Mouse (Mus musculus) limb, embryonic 14.5 days (tissue): ENCODE measurements at regions not wholly inside any gene's neighbourhood (a gene's known extent, or its start where the extent isn't known, plus 50 kb on each side); places are given as distances from the start of the nearest gene placed in this dataset.
A peak's percentile ranks its signal among the peaks of the same experiment; 100 is the strongest.

Experiments used
- ATAC-seq: fragments of 200-750 bp; cut with Nextera tagmentation; 2 replicates; pipeline ENCODE4 v1.8.0; 2017; ENCODE audit warnings: low read depth, moderate number of reproducible peaks, moderate TSS enrichment; ENCODE audit not compliant: low FRiP score
- DNase-seq: peaks from one replicate; pipeline ENCODE4 v3.0.0-alpha.2; 2015; ENCODE audit warnings: low spot score
- H3K27ac ChIP-seq: fragments of 300-500 bp; sonication (generic); replicated peaks from 2 replicates; pipeline ENCODE4 v1.5.1; 2014; ENCODE audit warnings: low read depth, mild to moderate bottlenecking, low read length, moderate library complexity, mixed read lengths
- H3K27me3 ChIP-seq: fragments of 300-500 bp; sonication (generic); 2 replicates; pipeline ENCODE4 v1.6.1; 2014; ENCODE audit warnings: low read length, mixed read lengths; ENCODE audit not compliant: control insufficient read depth, insufficient read depth
- H3K36me3 ChIP-seq: fragments of 300-500 bp; sonication (generic); 2 replicates; pipeline ENCODE4 v1.6.1; 2014; ENCODE audit warnings: mild to moderate bottlenecking, low read length, moderate library complexity, mixed read lengths; ENCODE audit not compliant: control insufficient read depth, insufficient read depth
- H3K4me1 ChIP-seq: fragments of 300-500 bp; sonication (generic); 2 replicates; pipeline ENCODE4 v1.6.1; 2014; ENCODE audit warnings: antibody characterized with exemption, low read length, mixed read lengths; ENCODE audit not compliant: control insufficient read depth, insufficient read depth
- H3K4me2 ChIP-seq: fragments of 300-500 bp; sonication (generic); replicated peaks from 2 replicates; pipeline ENCODE4 v1.6.1; 2014; ENCODE audit warnings: low read depth, mild to moderate bottlenecking, low read length, moderate library complexity; ENCODE audit not compliant: severe bottlenecking
- H3K4me3 ChIP-seq: fragments of 300-500 bp; sonication (generic); replicated peaks from 2 replicates; pipeline ENCODE4 v1.5.1; 2014; ENCODE audit warnings: low read length
- H3K9ac ChIP-seq: fragments of 300-500 bp; sonication (generic); 2 replicates; pipeline ENCODE4 v1.6.1; 2014; ENCODE audit warnings: mild to moderate bottlenecking, low read depth, low read length, moderate library complexity; ENCODE audit not compliant: severe bottlenecking
- H3K9me3 ChIP-seq: fragments of 300-500 bp; sonication (generic); 2 replicates; pipeline ENCODE4 v1.6.1; 2016; ENCODE audit warnings: low read length; ENCODE audit not compliant: control insufficient read depth
- POLR2A ChIP-seq: fragments of 200-500 bp; IDR thresholded peaks from 2 replicates; pipeline ENCODE4 v1.8.0; 2012; ENCODE audit warnings: inconsistent platforms, mild to moderate bottlenecking, moderate library complexity, borderline replicate concordance; ENCODE audit not compliant: insufficient read depth, insufficient read length; ENCODE audit errors: extremely low read depth
- WGBS: fragments of 180-500 bp; shearing (Covaris S2); extraction: QIAGEN DNeasy Blood & Tissue Kit; methylation state at CpG from one replicate; pipeline ENCODE4 v1.1.7; 2014; 5-methylcytosine and 5-hydroxymethylcytosine counted together

DNA sequence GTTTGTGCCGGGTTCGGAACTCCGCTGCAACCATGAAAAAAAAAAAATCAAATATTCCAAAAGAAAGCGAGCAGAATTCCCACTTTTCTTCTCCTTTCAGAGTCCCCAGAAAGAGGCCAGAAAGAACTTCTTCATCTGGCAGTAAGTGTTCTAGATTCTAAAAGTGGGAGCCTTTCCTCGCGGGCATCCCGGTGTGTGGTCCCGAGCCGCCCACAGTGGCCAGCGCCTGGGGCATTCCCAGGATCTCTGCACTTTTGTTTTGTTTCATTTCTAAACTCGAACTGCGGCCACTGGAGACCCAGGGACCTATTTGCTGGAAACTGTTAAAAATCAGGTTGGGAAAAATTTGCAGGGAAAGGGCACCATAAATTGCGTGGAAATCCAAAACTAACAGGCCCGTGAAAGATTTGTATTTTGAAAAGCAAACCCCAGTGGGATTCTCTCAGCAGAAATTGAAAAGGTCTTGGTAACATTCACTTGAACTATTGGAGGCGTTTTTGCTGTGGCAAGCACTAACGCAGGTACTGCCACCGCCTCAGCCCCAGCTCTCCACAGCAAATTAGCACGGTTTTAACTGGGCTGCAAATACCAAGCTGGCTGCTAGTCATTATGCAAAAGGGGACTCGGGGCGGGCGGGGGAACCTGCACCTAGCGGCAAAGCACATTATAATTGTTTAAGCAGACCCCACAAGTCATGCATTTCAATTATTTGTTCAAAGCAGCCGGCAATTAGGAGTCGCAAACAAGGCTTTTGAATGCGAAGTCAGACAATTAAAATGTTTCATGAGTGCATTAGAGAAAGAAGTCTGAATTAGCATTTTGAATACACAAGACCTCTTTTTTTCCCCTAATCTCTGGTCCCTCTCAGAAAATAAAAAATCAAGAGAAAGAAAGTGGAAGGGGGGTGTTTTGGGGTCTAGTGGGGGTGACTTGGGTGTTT lies 90.9 kb downstream of the Foxb1 start:
- Histone ChIP-seq H3K36me3 (no peaks in the 10 kb centered on the region), H3K9ac (no peak overlapping the region), H3K4me2 (peak overlapping the region; percentile 43), H3K4me3 (peak overlapping the region; percentile 17), H3K9me3 (no peaks in the 10 kb centered on the region), H3K27me3 (peaks cover 39% of the 10 kb centered on the region), H3K27ac (no peak overlapping the region), H3K4me1 (peaks cover 2% of the 10 kb centered on the region)
- TF ChIP-seq POLR2A, result no peak
- DNase-seq, result no peak
- no peak for ATAC-seq
- 2% methylated on average over 25 of the region's 25 CpGs for WGBS

DNA sequence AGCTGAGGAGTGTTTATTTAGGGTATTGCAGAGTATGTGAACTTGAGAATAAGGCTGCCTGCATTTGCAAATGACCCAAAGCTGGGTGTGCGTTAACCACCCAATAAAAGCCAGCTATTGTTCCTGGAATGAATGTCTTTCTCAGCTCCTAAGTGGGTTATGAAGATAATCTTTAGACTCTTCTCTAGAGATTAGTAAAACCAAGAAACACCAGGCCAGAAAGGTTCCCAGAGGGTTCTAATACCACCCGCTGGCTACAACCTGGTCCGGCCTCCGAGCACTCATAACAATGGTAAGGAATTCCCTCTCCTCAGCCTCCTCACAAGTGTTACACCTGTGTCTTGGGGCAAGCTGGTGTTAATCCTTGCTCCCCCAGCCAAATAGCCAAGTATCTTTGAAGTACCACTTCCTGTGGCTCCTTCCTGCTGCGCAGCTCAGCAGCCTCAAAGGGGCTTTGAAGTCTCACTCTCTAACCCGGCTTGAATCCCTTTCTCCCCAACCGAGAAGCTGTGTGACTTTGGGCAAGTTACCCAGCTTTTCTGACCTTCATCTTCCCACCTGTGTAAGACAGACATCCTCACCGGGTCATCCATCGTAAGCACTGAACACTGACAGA lies 92.2 kb downstream of the Foxb1 start:
- ATAC-seq (no peak), DNase-seq (no peak)
- Histone ChIP-seq H3K4me3 (no peak overlapping the region), H3K36me3 (no peaks in the 10 kb centered on the region), H3K27ac (no peak overlapping the region), H3K9me3 (no peaks in the 10 kb centered on the region), H3K9ac (no peak overlapping the region), H3K4me1 (peaks cover 2% of the 10 kb centered on the region), H3K4me2 (no peak overlapping the region), H3K27me3 (peaks cover 39% of the 10 kb centered on the region)
- 7% methylated on average over 9 of the region's 9 CpGs for WGBS
- TF ChIP-seq POLR2A, result no peak

DNA sequence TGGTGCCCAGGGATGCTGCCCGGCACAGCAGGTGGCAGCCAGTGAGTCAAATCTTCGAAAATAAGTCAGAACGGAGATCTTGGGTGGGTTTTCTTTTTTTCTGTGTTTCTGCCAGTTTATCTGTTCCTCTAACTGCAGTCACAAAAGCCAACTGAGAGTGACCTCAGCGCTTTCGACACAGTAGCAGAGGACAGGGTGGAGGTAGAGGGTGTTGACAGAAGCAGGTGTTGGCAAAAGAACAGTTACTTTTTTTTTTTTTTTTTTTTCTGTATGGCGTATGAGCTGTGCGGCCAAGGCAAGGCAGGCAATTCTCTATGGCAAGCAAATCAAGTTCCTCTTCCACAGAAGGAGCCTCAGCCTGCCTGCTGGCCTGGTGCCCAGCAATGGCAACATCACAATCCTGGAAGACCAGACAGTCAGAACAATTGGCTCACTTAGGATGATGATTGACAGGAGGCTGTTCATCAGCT lies 93.6 kb downstream of the Foxb1 start:
- Histone ChIP-seq H3K27me3 (peaks cover 39% of the 10 kb centered on the region), H3K9me3 (no peaks in the 10 kb centered on the region), H3K36me3 (no peaks in the 10 kb centered on the region), H3K9ac (no peak overlapping the region), H3K4me2 (no peak overlapping the region), H3K4me3 (no peak overlapping the region), H3K27ac (no peak overlapping the region), H3K4me1 (peaks cover 2% of the 10 kb centered on the region)
- 66% methylated on average over 7 of the region's 7 CpGs for WGBS
- ATAC-seq (no peak), DNase-seq (no peak)
- TF ChIP-seq POLR2A, result no peak

DNA sequence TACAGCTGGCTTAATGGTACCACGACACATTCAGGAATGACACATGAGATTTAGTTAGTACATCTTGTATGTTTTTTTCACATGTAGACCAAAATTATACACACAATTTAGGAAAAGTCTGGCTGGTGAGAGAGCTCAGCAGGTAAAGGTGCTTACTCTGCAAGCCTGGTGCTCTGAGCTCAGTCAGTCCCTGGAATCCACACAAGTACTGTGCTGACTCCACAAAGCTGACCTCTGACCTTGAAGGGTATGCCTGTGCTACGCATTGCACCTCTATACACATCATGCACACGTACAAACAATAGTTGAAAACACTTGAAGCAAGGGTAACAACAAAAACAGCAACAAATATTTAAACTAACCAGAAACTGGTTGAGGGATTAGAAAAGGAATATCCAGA lies 96.5 kb downstream of the Foxb1 start:
- Histone ChIP-seq H3K4me1 (no peaks in the 10 kb centered on the region; the same call in 1 of the 2 replicates), H3K4me2 (no peak overlapping the region), H3K27ac (no peak overlapping the region), H3K4me3 (no peak overlapping the region), H3K9ac (no peak overlapping the region), H3K36me3 (no peaks in the 10 kb centered on the region), H3K27me3 (peaks cover 13% of the 10 kb centered on the region), H3K9me3 (no peaks in the 10 kb centered on the region)
- no peak for TF ChIP-seq POLR2A
- DNase-seq (no peak), ATAC-seq (no peak)
- 79% methylated on average over 3 of the region's 3 CpGs for WGBS

DNA sequence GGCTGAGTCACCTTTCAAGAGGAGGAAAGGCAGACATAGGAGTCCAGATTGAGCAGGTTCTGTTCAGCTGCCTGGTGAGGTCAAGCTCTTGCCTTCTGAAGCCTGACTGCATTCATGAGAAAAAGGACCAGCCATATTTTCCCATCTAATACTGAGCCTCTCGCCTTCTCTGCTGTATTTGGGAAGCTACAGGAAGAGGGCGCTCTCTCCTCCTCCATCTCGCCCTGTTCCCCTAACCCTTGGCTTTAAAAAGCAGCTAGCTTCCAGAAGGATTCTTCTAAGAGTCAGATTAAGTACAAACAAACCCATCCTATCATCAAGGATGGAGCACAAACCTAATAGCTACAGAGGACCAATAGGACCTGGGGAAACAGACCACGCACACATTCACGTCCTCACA lies 98.3 kb downstream of the Foxb1 start:
- TF ChIP-seq POLR2A, result no peak

More for the DNA sequence above, 98.3 kb downstream of the Foxb1 start:
- H3K4me2 ChIP-seq, result no peak overlapping the region
- no peak overlapping the region for H3K9ac ChIP-seq
- no peaks in the 10 kb centered on the region for H3K36me3 ChIP-seq
- WGBS, result 33% methylated on average over 5 of the region's 5 CpGs
- DNase-seq (no peak), ATAC-seq (no peak)
- H3K4me1 ChIP-seq, result no peaks in the 10 kb centered on the region
- H3K27me3 ChIP-seq, result no peaks in the 10 kb centered on the region
- no peak overlapping the region for H3K27ac ChIP-seq
- H3K9me3 ChIP-seq, result no peaks in the 10 kb centered on the region
- H3K4me3 ChIP-seq, result no peak overlapping the region
